Mouse (Mus musculus) G1E (cell line): ENCODE measurements around the gene Tcf25.

ENCODE experiments used
- CTCF ChIP-seq: IDR thresholded peaks from 2 replicates; pipeline ENCODE4 v1.5.1; 2012; ENCODE audit warnings: low read depth, low read length, inconsistent platforms, mixed read lengths
- GATA1 ChIP-seq: IDR thresholded peaks from 2 replicates; pipeline ENCODE4 v1.6.1; 2012; ENCODE audit warnings: borderline replicate concordance, low read length, inconsistent platforms, mixed read lengths

DNA sequence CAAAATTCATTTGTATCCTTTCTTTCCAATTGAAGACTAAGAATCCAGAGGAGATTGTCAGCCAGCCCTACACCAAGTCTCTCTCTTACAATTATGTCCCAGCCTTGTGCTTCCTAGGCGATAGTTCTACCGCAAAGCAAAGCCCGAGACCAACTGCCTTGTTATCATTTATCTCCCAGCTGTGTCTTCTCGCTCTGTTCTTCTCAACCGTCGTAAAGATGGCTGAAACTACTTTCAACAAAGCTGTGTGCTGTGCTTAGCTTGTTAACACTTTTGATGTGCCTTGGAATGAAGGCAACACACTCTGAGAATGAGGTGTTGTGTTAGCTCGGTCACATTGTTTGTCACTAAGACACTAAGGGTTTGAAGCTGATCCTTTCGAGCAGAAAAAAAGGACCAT, 41.7 kb upstream of the Tcf25 start:
- TF ChIP-seq CTCF, result no peak
- no peak for TF ChIP-seq GATA1
